Mouse (Mus musculus) heart, embryonic 11.5 days (tissue): Measurements from ENCODE around the gene Mef2a. TPM values are rescaled to one million over a fixed set of nuclear protein-coding genes. Genes with fewer than 3 reads are reported as not detected.
A peak's percentile ranks its signal among the peaks of the same experiment; 100 is the strongest.

Experiments
- ATAC-seq: fragments of 200-750 bp; cut with Nextera tagmentation; replicated peaks from 2 replicates; pipeline ENCODE4 v1.8.0; 2017; ENCODE audit warnings: moderate library complexity; ENCODE audit not compliant: insufficient number of reproducible peaks, low FRiP score, low TSS enrichment
- H3K27ac ChIP-seq: fragments of 300-500 bp; sonication (generic); 2 replicates; pipeline ENCODE4 v1.5.1; 2014; ENCODE audit warnings: mild to moderate bottlenecking, low read depth, low read length
- H3K27me3 ChIP-seq: fragments of 300-500 bp; sonication (generic); 2 replicates; pipeline ENCODE4 v1.6.1; 2014; ENCODE audit warnings: mild to moderate bottlenecking, low read length, mixed read lengths; ENCODE audit not compliant: control insufficient read depth, insufficient read depth
- H3K36me3 ChIP-seq: fragments of 300-500 bp; sonication (generic); 2 replicates; pipeline ENCODE4 v1.6.1; 2014; ENCODE audit warnings: mild to moderate bottlenecking, low read length, moderate library complexity, mixed read lengths; ENCODE audit not compliant: control insufficient read depth, insufficient read depth
- H3K4me1 ChIP-seq: fragments of 300-500 bp; sonication (generic); 2 replicates; pipeline ENCODE4 v1.6.1; 2014; ENCODE audit warnings: low read length; ENCODE audit not compliant: control insufficient read depth, insufficient read depth
- H3K4me2 ChIP-seq: fragments of 300-500 bp; sonication (generic); 2 replicates; pipeline ENCODE4 v1.6.1; 2014; ENCODE audit warnings: mild to moderate bottlenecking, moderate library complexity
- H3K4me3 ChIP-seq: fragments of 300-500 bp; sonication (generic); 2 replicates; pipeline ENCODE4 v1.5.1; 2014; ENCODE audit warnings: low read depth, low read length
- H3K9ac ChIP-seq: fragments of 300-500 bp; sonication (generic); 2 replicates; pipeline ENCODE4 v1.6.1; 2014; ENCODE audit warnings: mild to moderate bottlenecking, low read depth, low read length, moderate library complexity
- H3K9me3 ChIP-seq: fragments of 300-500 bp; sonication (generic); replicated peaks from 2 replicates; pipeline ENCODE4 v1.6.1; 2016; ENCODE audit warnings: low read length; ENCODE audit not compliant: control insufficient read depth
- WGBS: fragments of 180-500 bp; shearing (Covaris S2); extraction: QIAGEN DNeasy Blood & Tissue Kit; methylation state at CpG from one replicate; pipeline ENCODE4 v1.1.7; 2014; ENCODE audit not compliant: insufficient replicate concordance; 5-methylcytosine and 5-hydroxymethylcytosine counted together
- polyA plus RNA-seq: library from polyadenylated mRNA; unstranded; fragments of >200 nt; fragmentation: Nextera tagmentation; extraction: Ambion mirVana; gene quantifications from 2 replicates; pipeline ENCODE4 v1.2.1, GENCODE M21; 2014

The Mef2a gene
- polyA plus RNA-seq, 1 experiment from 2014 or later = 66.4 TPM

- H3K4me3 ChIP-seq = no peak overlapping the region
- 44% methylated on average over 3 of the region's 3 CpGs for WGBS
- H3K36me3 ChIP-seq = peaks cover 15% of the 10 kb centered on the region
- H3K27me3 ChIP-seq = no peaks in the 10 kb centered on the region
- peak overlapping the region; percentile 48 for H3K27ac ChIP-seq
- H3K9ac ChIP-seq = no peak overlapping the region
- no peak for ATAC-seq
- H3K4me2 ChIP-seq = no peak overlapping the region
- no peaks in the 10 kb centered on the region for H3K9me3 ChIP-seq
- peaks cover 15% of the 10 kb centered on the region; the same call in 1 of the 2 replicates for H3K4me1 ChIP-seq
Observed at GRCm38 (mm10) chr7:67230640-67231140, 142.0 kb downstream of the Mef2a start.

DNA sequence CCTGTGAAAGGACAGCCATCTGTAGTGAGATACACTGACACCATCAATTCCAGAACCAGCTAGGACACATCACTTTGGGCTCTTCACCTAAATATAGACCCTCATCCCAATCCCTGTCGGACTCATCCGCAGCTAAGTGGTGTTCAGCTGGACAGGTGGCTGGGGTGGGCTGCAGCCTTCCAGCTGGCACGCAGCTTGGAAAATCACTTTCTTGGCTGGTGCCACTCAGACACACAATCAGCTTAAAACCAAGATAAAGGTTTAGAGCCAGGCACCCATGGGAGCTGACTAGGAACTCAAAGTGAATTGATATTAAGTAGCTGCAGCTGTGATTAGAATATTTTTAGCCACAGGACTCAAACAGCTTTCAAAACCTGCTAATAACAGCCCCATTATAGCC lies 142.4 kb downstream of the Mef2a start:
- H3K9me3 ChIP-seq = no peaks in the 10 kb centered on the region
- ATAC-seq = no peak
- H3K4me1 ChIP-seq = peaks cover 15% of the 10 kb centered on the region; the same call in 1 of the 2 replicates
- no peaks in the 10 kb centered on the region for H3K27me3 ChIP-seq
- H3K36me3 ChIP-seq = peaks cover 13% of the 10 kb centered on the region; the same call in 1 of the 2 replicates
- H3K27ac ChIP-seq = peak overlapping the region; percentile 48
- WGBS = 46% methylated on average over 3 of the region's 3 CpGs
- no peak overlapping the region for H3K4me2 ChIP-seq
- H3K4me3 ChIP-seq = no peak overlapping the region
- H3K9ac ChIP-seq = no peak overlapping the region

- Histone ChIP-seq H3K36me3 (peaks cover 10% of the 10 kb centered on the region; the same call in 1 of the 2 replicates), H3K27me3 (no peaks in the 10 kb centered on the region), H3K4me1 (peaks cover 15% of the 10 kb centered on the region; the same call in 1 of the 2 replicates), H3K9ac (no peak overlapping the region; the same call in 1 of the 2 replicates), H3K4me3 (no peak overlapping the region), H3K4me2 (no peak overlapping the region), H3K27ac (no peak overlapping the region), H3K9me3 (no peaks in the 10 kb centered on the region)
- no peak for ATAC-seq
- 87% methylated on average over 3 of the region's 3 CpGs for WGBS
Observed at GRCm38 (mm10) chr7:67229701-67230100, 143.0 kb downstream of the Mef2a start.

- WGBS = 84% methylated on average over 5 of the region's 5 CpGs
Observed at GRCm38 (mm10) chr7:67228891-67229602, 143.6 kb downstream of the Mef2a start.

DNA sequence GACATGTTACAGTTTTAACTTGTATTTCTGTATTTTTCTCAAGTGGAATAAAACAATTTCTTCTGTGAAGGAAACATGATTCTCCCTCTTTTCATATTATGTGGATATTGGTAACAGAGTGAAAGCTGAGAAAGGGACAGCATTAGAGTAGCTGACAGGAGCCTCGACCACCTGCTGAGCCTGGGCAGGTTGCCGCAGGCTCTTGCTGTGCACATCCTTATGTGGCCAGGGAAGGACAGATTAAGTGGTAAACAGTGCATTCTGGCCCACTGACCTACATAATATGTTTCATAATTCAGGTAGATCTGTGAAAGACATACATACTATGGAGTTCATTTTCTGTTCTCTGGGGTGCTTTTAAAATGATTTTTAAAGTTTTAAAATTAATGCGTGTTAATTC lies 144.3 kb downstream of the Mef2a start:
- no peak for ATAC-seq
- WGBS = 69% methylated on average over 3 of the region's 3 CpGs
- no peaks in the 10 kb centered on the region for H3K27me3 ChIP-seq
- peaks cover 15% of the 10 kb centered on the region; the same call in 1 of the 2 replicates for H3K4me1 ChIP-seq
- no peak overlapping the region for H3K9ac ChIP-seq
- H3K36me3 ChIP-seq = 0 out of 2 replicates have a peak, but pooled peaks cover 8% of the 10 kb centered on the region
- H3K9me3 ChIP-seq = no peaks in the 10 kb centered on the region
- no peak overlapping the region; the same call in 1 of the 2 replicates for H3K27ac ChIP-seq
- no peak overlapping the region for H3K4me2 ChIP-seq
- no peak overlapping the region for H3K4me3 ChIP-seq

More at GRCm38 (mm10) chr7:67228891-67229602, 143.6 kb downstream of the Mef2a start:
- H3K36me3 ChIP-seq = 0 out of 2 replicates have a peak, but pooled peaks cover 8% of the 10 kb centered on the region
- H3K9ac ChIP-seq = no peak overlapping the region
- no peak overlapping the region for H3K4me3 ChIP-seq
- H3K27ac ChIP-seq = no peak overlapping the region
- no peaks in the 10 kb centered on the region for H3K9me3 ChIP-seq
- no peaks in the 10 kb centered on the region for H3K27me3 ChIP-seq
- no peak for ATAC-seq
- no peak overlapping the region for H3K4me2 ChIP-seq
- H3K4me1 ChIP-seq = peaks cover 15% of the 10 kb centered on the region; the same call in 1 of the 2 replicates

DNA sequence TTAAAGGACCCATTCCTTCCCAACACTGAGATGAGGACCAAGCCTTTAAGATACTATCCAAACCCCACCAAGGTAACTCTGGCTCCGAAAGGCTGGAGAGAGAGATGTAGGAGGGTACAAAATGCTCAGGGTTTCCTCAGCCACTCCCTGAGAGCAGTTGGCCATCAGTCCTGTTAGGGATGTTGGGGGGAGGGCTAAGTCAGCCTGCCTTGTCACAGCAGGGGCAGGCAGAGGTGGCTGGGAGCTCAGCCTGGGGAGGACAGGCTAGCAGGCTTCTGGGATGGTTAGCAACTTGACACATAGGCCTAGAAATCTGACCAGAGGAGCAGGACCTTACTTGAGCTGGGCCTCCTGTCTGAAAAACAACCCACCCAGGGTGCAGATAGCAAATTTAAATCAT lies 145.1 kb downstream of the Mef2a start:
- H3K4me1 ChIP-seq = peaks cover 20% of the 10 kb centered on the region
- H3K4me2 ChIP-seq = no peak overlapping the region
- no peak overlapping the region for H3K27ac ChIP-seq
- 0 out of 2 replicates have a peak, but pooled peaks cover 8% of the 10 kb centered on the region for H3K36me3 ChIP-seq
- ATAC-seq = no peak
- no peaks in the 10 kb centered on the region for H3K9me3 ChIP-seq
- H3K27me3 ChIP-seq = no peaks in the 10 kb centered on the region
- no peak overlapping the region for H3K9ac ChIP-seq
- WGBS = 58% methylated on average over 1 of the region's 1 CpGs
- H3K4me3 ChIP-seq = no peak overlapping the region

GRCm38 (mm10) chr7:67225943-67226625 lies 146.6 kb downstream of the Mef2a start:
- 90% methylated on average over 15 of the region's 15 CpGs for WGBS
- 0 out of 2 replicates have a peak, but pooled peaks cover 5% of the 10 kb centered on the region for H3K36me3 ChIP-seq

DNA sequence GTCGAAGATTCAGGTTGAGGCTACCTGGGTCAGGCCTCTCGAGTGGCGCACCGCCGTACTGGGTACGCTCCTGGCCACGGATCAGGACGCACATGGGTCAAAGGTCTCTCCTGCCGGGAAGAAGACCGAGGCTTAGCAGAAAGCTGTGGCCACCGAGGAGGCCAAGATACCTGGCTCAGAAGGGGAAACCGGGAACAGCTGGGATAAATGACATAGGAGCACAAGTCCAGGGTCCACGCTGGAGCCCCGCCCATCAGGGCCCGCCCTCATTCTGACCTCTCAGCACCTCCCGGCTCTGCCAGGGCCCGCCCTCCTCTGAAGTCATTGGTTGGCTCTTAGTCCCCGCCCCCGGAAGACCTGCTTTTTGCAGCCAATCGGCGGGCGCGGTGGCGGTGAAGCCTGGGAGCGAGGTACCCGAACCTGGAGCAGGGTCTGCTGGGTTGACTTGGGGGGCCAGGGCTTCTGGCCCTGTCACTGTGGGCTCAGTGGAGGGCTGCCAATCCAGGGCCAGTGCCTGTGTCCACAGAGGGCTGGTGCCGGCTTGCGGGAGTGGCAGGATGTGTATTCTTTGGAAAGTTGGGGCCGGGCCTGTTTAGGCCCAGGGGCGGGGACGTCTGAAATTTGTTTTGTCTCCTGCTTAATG lies 150.3 kb downstream of the Mef2a start, which contains the start of gene Lysmd4:
Gene Lysmd4 (plus strand): TSS at position 325 of the 643 bp plus-strand sequence.
- peak within 1 kb of the TSS; percentile 95 for H3K4me2 ChIP-seq
- H3K4me1 ChIP-seq = peaks cover 5% of the 10 kb centered on the region
- H3K9me3 ChIP-seq = no peaks in the 10 kb centered on the region
- no peak within 1 kb of the TSS for H3K27ac ChIP-seq
- H3K27me3 ChIP-seq = no peaks in the 10 kb centered on the region
- peak; percentile 97 for ATAC-seq
- H3K9ac ChIP-seq = peak within 1 kb of the TSS; percentile 88
- H3K36me3 ChIP-seq = 0 out of 2 replicates have a peak, but pooled peaks cover 5% of the 10 kb centered on the region
- peak within 1 kb of the TSS; percentile 90 for H3K4me3 ChIP-seq
- 4% methylated on average over 31 of the region's 31 CpGs for WGBS

More at GRCm38 (mm10) chr7:67225943-67226625, 146.6 kb downstream of the Mef2a start:
- Histone ChIP-seq H3K4me3 (no peak overlapping the region), H3K4me2 (no peak overlapping the region), H3K27me3 (no peaks in the 10 kb centered on the region), H3K27ac (no peak overlapping the region), H3K4me1 (peaks cover 20% of the 10 kb centered on the region), H3K9ac (no peak overlapping the region), H3K9me3 (no peaks in the 10 kb centered on the region)
- no peak for ATAC-seq
